Mouse (Mus musculus): Measurements from ENCODE around the gene Dicer1.

DNA sequence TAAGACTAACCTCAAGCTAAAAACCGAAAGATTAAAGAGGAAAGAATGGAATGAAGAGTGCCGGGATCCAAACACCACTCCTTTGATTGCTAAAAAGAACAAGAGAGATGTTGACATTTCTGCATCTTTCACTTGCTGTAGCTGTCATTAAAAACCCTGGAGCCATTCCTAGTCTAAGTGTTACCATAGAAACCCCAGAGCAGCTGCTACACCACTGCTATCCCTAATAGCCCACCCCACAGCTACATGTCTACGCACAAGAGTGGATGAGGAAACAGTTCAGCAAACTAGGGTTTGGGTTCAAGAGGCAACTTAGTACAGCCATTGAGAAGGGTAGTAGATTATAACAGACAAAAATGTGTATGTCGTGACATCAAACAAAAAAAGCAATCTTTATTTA, 8.1 kb downstream of the Dicer1 start:
- no peak for TF ChIP-seq CTCF (IDR thresholded peaks at IDR 0.05; ENCODE audit: insufficient read depth, low read length)
- TF ChIP-seq POLR2A (IDR thresholded peaks at IDR 0.05; ENCODE audit: borderline replicate concordance, extremely low read depth, low read depth, low read length), result no peak
